Mouse (Mus musculus) liver, embryonic 11.5 days (tissue): Measurements from ENCODE around the gene Copg1. TPM values are rescaled to one million over a fixed set of nuclear protein-coding genes. Genes with fewer than 3 reads are reported as not detected.
"Not testable (repeated sequence)": the region's sequence is repeated elsewhere in the genome, so short reads cannot be mapped to it uniquely, and the experiment has no call there.

ENCODE experiments used
- ATAC-seq: fragments of 200-750 bp; cut with Nextera tagmentation; replicated peaks from 2 replicates; pipeline ENCODE4 v1.8.0; 2017; ENCODE audit warnings: moderate number of reproducible peaks, mild to moderate bottlenecking, moderate TSS enrichment, moderate library complexity; ENCODE audit not compliant: low FRiP score
- DNase-seq: peaks from one replicate; pipeline ENCODE4 v3.0.0-alpha.2; 2017; ENCODE audit warnings: low spot score
- H3K27ac ChIP-seq: fragments of 300-500 bp; sonication (generic); 2 replicates; pipeline ENCODE4 v1.5.1; 2014; ENCODE audit warnings: mild to moderate bottlenecking, low read depth, low read length, control low read depth
- H3K27me3 ChIP-seq: fragments of 300-500 bp; sonication (generic); replicated peaks from 2 replicates; pipeline ENCODE4 v1.6.1; 2014; ENCODE audit warnings: low read length, mixed read lengths; ENCODE audit not compliant: control insufficient read depth, insufficient read depth
- H3K36me3 ChIP-seq: fragments of 300-500 bp; sonication (generic); 2 replicates; pipeline ENCODE4 v1.6.1; 2014; ENCODE audit warnings: mild to moderate bottlenecking, low read length, moderate library complexity, mixed read lengths; ENCODE audit not compliant: control insufficient read depth, insufficient read depth
- H3K4me1 ChIP-seq: fragments of 300-500 bp; sonication (generic); replicated peaks from 2 replicates; pipeline ENCODE4 v1.6.1; 2014; ENCODE audit warnings: low read length, mixed read lengths; ENCODE audit not compliant: control insufficient read depth, insufficient read depth
- H3K4me2 ChIP-seq: fragments of 300-500 bp; sonication (generic); 2 replicates; pipeline ENCODE4 v1.6.1; 2014; ENCODE audit warnings: mild to moderate bottlenecking, control low read depth, moderate library complexity
- H3K4me3 ChIP-seq: fragments of 300-500 bp; sonication (generic); 2 replicates; pipeline ENCODE4 v1.5.1; 2014; ENCODE audit warnings: low read depth, low read length, control low read depth
- H3K9ac ChIP-seq: fragments of 300-500 bp; sonication (generic); 2 replicates; pipeline ENCODE4 v1.6.1; 2014; ENCODE audit warnings: low read depth, low read length, control low read depth
- H3K9me3 ChIP-seq: fragments of 300-500 bp; sonication (generic); 2 replicates; pipeline ENCODE4 v1.6.1; 2016; ENCODE audit warnings: low read length, inconsistent platforms, mixed read lengths; ENCODE audit not compliant: control insufficient read depth
- WGBS: fragments of 180-500 bp; shearing (Covaris S2); extraction: QIAGEN DNeasy Blood & Tissue Kit; methylation state at CpG from one replicate; pipeline ENCODE4 v1.1.7; 2014; 5-methylcytosine and 5-hydroxymethylcytosine counted together
- polyA plus RNA-seq: library from polyadenylated mRNA; unstranded; fragments of >200 nt; fragmentation: Nextera tagmentation; extraction: Ambion mirVana; gene quantifications from 2 replicates; pipeline ENCODE4 v1.2.1, GENCODE M21; 2014

Gene Copg1
- polyA plus RNA-seq, 1 experiment from 2014 or later: 116 TPM

DNA sequence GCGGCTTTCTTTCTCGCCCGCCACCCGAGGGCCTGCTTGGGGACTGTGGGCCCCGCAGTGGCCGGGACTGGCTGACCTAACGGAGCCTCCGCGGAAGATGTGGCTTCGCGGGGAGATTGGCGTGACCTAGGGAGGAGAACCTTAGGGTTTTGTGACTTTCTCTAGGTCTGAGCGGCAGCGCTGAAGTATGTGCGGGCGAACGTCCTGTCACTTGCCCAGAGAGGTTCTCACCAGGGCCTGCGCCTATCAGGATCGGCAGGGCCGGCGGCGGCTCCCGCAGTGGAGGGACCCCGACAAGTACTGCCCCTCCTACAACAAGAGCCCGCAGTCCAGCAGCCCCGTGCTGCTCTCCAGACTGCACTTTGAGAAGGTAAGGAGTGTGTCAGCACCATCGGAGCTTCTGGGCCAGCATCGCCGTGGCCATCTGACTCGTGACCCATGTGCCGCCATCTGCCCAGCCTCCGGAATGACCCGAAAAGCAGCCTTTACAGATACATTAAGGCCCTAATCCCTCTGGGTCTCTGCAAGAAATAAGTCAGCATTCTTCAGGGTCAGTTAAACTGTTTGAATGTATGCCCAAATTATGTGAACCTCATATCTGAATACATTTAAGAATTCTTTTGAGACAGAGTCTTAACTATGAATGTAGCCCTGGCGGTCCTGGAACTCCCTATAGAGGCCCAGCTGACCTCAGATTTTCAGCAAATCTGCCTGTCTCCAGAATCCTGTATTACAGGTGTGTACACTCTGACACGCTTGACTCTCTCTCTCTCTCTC lies 26.9 kb downstream of the Copg1 start:
- Histone ChIP-seq H3K36me3 (peaks cover 28% of the 10 kb centered on the region), H3K27ac (peak overlapping the region; percentile 77), H3K4me1 (peaks cover 11% of the 10 kb centered on the region), H3K4me3 (peak overlapping the region; percentile 93), H3K9ac (peak overlapping the region; percentile 90), H3K27me3 (no peaks in the 10 kb centered on the region), H3K9me3 (no peaks in the 10 kb centered on the region), H3K4me2 (peak overlapping the region; percentile 95)
- DNase-seq (no peak), ATAC-seq (peak; percentile 72)
- WGBS: 6% methylated on average over 35 of the region's 35 CpGs

DNA sequence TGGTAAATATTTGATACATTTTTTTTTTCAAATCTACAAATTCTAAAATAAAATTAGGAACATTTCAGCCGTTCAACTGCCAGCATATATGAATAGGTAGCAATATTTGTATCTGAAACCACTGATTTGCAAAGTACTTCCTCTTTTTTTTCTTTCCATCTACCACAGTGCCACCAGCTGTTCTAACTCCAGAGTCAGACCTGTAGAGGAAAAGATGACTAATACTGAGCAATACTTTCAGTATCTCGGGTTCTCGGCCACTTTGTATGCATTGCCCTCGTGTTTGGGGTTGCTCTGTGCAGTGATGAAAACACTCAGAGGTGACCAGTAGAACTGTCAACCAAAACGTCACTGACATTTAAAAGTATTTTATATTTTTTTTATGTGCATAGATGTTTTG lies 28.3 kb downstream of the Copg1 start:
- H3K9ac ChIP-seq: no peak overlapping the region
- H3K36me3 ChIP-seq: peaks cover 29% of the 10 kb centered on the region
- no peaks in the 10 kb centered on the region for H3K9me3 ChIP-seq
- H3K4me1 ChIP-seq: peaks cover 11% of the 10 kb centered on the region
- no peak overlapping the region for H3K27ac ChIP-seq
- H3K4me2 ChIP-seq: no peak overlapping the region
- H3K27me3 ChIP-seq: no peaks in the 10 kb centered on the region
- WGBS: 63% methylated on average over 5 of the region's 5 CpGs
- no peak overlapping the region for H3K4me3 ChIP-seq
- no peak for DNase-seq
- ATAC-seq: no peak

DNA sequence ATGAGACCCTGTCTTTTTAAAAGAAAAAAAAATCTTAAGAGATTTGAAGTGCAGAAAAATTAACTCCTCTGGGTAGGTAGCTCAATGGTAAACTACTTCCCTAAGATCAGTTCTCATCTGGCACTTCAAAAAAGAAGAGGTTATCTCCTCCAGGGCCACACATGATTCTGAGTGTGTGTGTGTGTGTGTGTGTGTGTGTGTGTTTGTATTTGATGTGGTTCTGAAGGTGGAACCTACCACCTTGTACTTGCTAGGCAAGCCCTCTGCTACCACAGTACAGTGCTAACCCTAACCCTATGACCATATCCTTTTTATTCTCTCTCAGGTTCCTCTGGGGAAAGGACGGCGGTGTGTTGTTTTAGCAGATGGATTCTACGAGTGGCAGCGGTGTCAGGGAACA lies 33.6 kb downstream of the Copg1 start:
- Histone ChIP-seq H3K27ac (no peak overlapping the region), H3K9ac (no peak overlapping the region), H3K9me3 (no peaks in the 10 kb centered on the region), H3K36me3 (peaks cover 19% of the 10 kb centered on the region), H3K4me1 (no peaks in the 10 kb centered on the region; the same call in 1 of the 2 replicates), H3K27me3 (no peaks in the 10 kb centered on the region), H3K4me3 (no peak overlapping the region), H3K4me2 (no peak overlapping the region)
- ATAC-seq (no peak), DNase-seq (no peak)
- WGBS: 95% methylated on average over 4 of the region's 4 CpGs

DNA sequence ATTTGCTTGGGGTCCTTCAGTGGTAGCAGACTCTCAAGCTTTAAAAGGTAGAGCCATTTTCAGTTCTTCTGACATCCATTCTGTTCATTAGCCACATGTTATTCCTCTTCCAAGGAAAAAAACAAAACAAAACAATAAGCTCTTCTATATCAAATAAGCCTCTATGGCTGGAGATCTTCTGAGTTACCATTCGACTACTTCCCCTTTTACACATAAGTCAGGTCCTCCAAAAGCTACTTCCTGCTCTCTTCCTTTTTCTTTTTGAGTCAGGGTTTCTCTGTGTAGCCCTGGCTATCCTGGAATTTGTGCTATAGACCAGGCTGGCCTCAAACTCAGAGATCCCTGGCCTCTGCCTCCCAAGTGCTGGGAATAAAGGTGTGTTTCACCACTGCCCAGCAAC lies 36.0 kb downstream of the Copg1 start:
- H3K4me2 ChIP-seq: no peak overlapping the region
- H3K36me3 ChIP-seq: peaks cover 12% of the 10 kb centered on the region
- H3K4me3 ChIP-seq: no peak overlapping the region
- no peaks in the 10 kb centered on the region for H3K4me1 ChIP-seq
- no peak overlapping the region for H3K27ac ChIP-seq
- no peak for ATAC-seq
- no peak overlapping the region for H3K9ac ChIP-seq
- DNase-seq: no peak
- WGBS: 34% methylated on average over 1 of the region's 1 CpGs
- no peaks in the 10 kb centered on the region for H3K9me3 ChIP-seq
- H3K27me3 ChIP-seq: no peaks in the 10 kb centered on the region

DNA sequence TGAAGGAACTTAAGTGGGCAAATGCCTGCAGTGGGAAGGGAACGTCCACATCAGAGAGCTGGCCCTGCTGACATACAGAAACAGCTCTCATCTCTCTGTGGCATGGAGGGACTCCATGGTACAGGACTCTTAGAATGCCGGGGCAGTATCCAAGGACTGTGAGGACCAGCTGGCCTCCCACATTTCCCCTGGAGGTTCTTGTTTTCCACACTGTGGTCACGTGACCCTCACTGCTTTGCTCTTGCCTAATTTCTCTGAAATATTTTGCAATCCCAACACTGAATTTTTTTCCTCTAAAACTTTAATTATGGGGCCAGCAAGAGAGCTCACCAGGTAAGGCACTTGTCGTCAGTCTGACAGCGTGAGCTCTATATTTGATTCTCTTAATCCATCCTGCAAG lies 47.4 kb downstream of the Copg1 start:
- Histone ChIP-seq H3K27me3 (no peaks in the 10 kb centered on the region), H3K27ac (no peak overlapping the region), H3K9me3 (no peaks in the 10 kb centered on the region), H3K4me2 (no peak overlapping the region), H3K36me3 (peaks cover 17% of the 10 kb centered on the region), H3K9ac (no peak overlapping the region), H3K4me3 (no peak overlapping the region), H3K4me1 (0 out of 2 replicates have a peak, but pooled peaks cover 3% of the 10 kb centered on the region)
- WGBS: 85% methylated on average over 5 of the region's 5 CpGs
- DNase-seq: no peak
- no peak for ATAC-seq

DNA sequence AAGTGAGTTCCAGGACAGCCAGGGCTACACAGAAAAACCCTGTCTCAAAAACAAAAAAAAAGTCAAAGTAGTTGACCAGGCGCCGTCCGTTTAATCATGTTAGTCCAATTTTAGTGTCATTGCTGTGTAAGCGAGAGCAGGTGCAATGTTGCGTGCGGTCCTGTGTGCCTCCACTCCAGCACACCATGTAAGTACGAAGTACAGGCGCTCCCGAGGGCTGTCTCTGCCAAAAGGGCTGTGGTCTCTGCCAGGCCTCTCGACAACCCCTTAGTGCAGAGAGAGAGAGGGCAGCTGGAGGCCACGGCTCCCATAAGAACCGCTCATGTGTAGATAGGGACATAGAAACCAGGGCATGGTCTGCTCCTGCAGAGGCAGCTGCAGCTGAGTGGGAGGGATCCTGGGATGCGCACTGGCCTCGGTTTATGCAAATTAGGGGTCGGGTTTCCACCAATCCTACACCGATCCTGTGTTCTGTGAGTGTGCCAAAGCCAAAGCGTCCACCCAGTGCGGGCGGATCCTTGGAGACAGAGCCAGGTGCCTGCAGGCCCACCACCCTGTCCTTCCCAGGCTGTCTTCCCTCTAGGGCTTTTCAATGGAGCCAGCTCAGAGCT lies 49.7 kb downstream of the Copg1 start:
- Histone ChIP-seq H3K9me3 (no peaks in the 10 kb centered on the region), H3K36me3 (peaks cover 11% of the 10 kb centered on the region; the same call in 1 of the 2 replicates), H3K9ac (no peak overlapping the region), H3K4me2 (no peak overlapping the region), H3K27me3 (no peaks in the 10 kb centered on the region), H3K4me1 (0 out of 2 replicates have a peak, but pooled peaks cover 3% of the 10 kb centered on the region), H3K27ac (no peak overlapping the region), H3K4me3 (no peak overlapping the region)
- WGBS: 61% methylated on average over 19 of the region's 19 CpGs
- ATAC-seq (0 out of 2 replicates have a peak, but pooled peaks have one; percentile 63), DNase-seq (peak; percentile 35)

DNA sequence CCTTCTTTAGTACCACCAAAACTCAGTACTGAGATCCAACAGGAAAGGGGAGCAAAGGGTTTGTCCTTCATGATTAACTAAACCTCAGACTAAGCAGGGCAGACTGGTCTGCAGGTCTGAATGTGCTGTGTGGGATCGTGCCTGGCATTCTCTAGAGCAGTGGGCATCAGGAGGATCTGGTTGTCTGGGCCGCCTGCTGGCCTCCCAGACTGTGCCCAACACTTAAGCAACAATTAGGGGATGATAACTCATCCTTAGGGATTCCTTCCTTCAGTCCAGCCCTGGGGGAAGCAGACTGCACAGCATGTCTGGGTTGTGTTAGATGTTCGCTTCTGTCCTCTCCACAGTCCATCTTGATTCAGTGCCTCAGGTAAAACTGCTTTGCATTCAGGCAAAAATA lies 51.3 kb downstream of the Copg1 start:
- Histone ChIP-seq H3K9me3 (no peaks in the 10 kb centered on the region), H3K9ac (no peak overlapping the region), H3K4me1 (0 out of 2 replicates have a peak, but pooled peaks cover 3% of the 10 kb centered on the region), H3K4me2 (no peak overlapping the region), H3K4me3 (no peak overlapping the region), H3K27me3 (no peaks in the 10 kb centered on the region), H3K36me3 (peaks cover 2% of the 10 kb centered on the region; the same call in 1 of the 2 replicates), H3K27ac (no peak overlapping the region)
- no peak for DNase-seq
- ATAC-seq: no peak
- 89% methylated on average over 3 of the region's 3 CpGs for WGBS

DNA sequence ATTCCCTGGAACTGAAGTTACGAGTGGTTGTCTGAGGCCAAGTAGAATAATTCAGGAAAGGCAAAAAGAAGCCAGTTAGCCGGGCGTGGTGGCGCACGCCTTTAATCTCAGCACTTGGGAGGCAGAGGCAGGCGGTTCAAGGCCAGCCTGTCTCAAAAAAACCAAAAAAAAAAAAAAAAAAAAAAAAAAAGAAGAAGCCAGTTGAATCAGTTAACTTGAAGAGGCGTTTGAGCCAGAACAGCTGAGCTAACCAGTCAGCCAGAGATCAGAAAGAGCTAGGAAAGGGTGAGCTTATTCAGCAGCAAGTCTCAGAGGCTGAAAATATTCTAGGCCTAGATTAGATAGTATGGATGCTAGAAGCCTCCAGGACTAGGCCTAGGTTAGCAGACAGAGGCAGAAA lies 54.6 kb downstream of the Copg1 start:
- H3K9ac ChIP-seq: no peak overlapping the region
- no peaks in the 10 kb centered on the region for H3K9me3 ChIP-seq
- H3K4me1 ChIP-seq: 0 out of 2 replicates have a peak, but pooled peaks cover 2% of the 10 kb centered on the region
- WGBS: 76% methylated on average over 7 of the region's 7 CpGs
- H3K4me3 ChIP-seq: no peak overlapping the region
- no peaks in the 10 kb centered on the region for H3K36me3 ChIP-seq
- H3K27me3 ChIP-seq: no peaks in the 10 kb centered on the region
- H3K27ac ChIP-seq: no peak overlapping the region
- ATAC-seq: no peak
- no peak overlapping the region for H3K4me2 ChIP-seq
- DNase-seq: no peak

DNA sequence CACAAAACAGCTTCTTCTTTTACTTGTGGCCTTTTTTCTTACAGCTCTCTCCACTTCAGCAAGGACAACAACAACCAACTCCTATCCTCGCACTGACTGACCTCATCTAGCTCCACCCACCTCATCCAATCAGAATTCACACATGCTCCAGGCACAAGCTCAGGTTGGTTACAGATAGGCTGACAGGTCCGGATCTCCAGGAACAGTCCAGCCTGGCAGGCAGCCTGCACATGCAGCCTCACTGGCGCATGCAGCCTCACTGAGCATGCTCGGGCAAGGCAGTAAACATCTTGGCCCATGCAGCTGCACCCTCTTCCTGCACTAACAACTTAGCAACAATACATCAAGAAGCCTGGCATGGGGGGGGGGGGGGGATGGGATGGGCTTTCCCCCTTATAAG lies 74.8 kb downstream of the Copg1 start:
- H3K36me3 ChIP-seq, H3K27me3 ChIP-seq, H3K4me1 ChIP-seq, H3K9ac ChIP-seq, H3K9me3 ChIP-seq, H3K4me3 ChIP-seq, H3K27ac ChIP-seq, DNase-seq, H3K4me2 ChIP-seq, ATAC-seq: not testable (repeated sequence)
- WGBS: 67% methylated on average over 4 of the region's 4 CpGs
